Mouse (Mus musculus): ENCODE measurements at regions not wholly inside any gene's neighbourhood (a gene's known extent, or its start where the extent isn't known, plus 50 kb on each side); places are given as distances from the start of the nearest gene placed in this dataset.

- ATAC-seq: peak; percentile 74
Measured at GRCm38 (mm10) chr10:19139234-19139633, 123.8 kb upstream of the Tnfaip3 start.

- ATAC-seq: peak; percentile 65
Measured at GRCm38 (mm10) chr10:19138258-19138657, 122.8 kb upstream of the Tnfaip3 start.

GRCm38 (mm10) chr10:19127581-19128291 lies 112.3 kb upstream of the Tnfaip3 start:
- ATAC-seq: peak; percentile 79

GRCm38 (mm10) chr10:19126922-19127321 lies 111.5 kb upstream of the Tnfaip3 start:
- ATAC-seq: no peak

- ATAC-seq: no peak
Measured at GRCm38 (mm10) chr10:19126438-19126837, 111.0 kb upstream of the Tnfaip3 start.

GRCm38 (mm10) chr10:19123691-19124090 lies 108.2 kb upstream of the Tnfaip3 start:
- no peak for ATAC-seq

GRCm38 (mm10) chr10:19122221-19122620 lies 106.8 kb upstream of the Tnfaip3 start:
- peak; percentile 77 for ATAC-seq

GRCm38 (mm10) chr10:19119281-19120049 lies 104.0 kb upstream of the Tnfaip3 start:
- no peak for ATAC-seq

GRCm38 (mm10) chr10:19118569-19119280 lies 103.3 kb upstream of the Tnfaip3 start:
- no peak for ATAC-seq

- peak; percentile 93 for ATAC-seq
Measured at GRCm38 (mm10) chr10:19117071-19117605, 101.7 kb upstream of the Tnfaip3 start.

GRCm38 (mm10) chr10:19112459-19112858 lies 97.0 kb upstream of the Tnfaip3 start:
- no peak for ATAC-seq

- no peak for ATAC-seq
Measured at GRCm38 (mm10) chr10:19105231-19105681, 89.8 kb upstream of the Tnfaip3 start.

GRCm38 (mm10) chr10:19104671-19105203 lies 89.3 kb upstream of the Tnfaip3 start:
- ATAC-seq: peak; percentile 87

GRCm38 (mm10) chr10:19099369-19100285 lies 84.2 kb upstream of the Tnfaip3 start:
- ATAC-seq: no peak

GRCm38 (mm10) chr10:19094297-19094696 lies 78.8 kb upstream of the Tnfaip3 start:
- ATAC-seq: peak; percentile 95

GRCm38 (mm10) chr10:19093689-19094088 lies 78.2 kb upstream of the Tnfaip3 start:
- ATAC-seq: no peak

GRCm38 (mm10) chr10:19091949-19092348 lies 76.5 kb upstream of the Tnfaip3 start:
- ATAC-seq: no peak

GRCm38 (mm10) chr10:19091110-19091509 lies 75.7 kb upstream of the Tnfaip3 start:
- no peak for ATAC-seq

GRCm38 (mm10) chr10:19086995-19087394 lies 71.5 kb upstream of the Tnfaip3 start:
- ATAC-seq: peak; percentile 67

GRCm38 (mm10) chr10:19082136-19082535 lies 66.7 kb upstream of the Tnfaip3 start:
- no peak for ATAC-seq

GRCm38 (mm10) chr10:19078047-19078446 lies 62.6 kb upstream of the Tnfaip3 start:
- peak; percentile 94 for ATAC-seq

- peak; percentile 86 for ATAC-seq
Measured at GRCm38 (mm10) chr10:19068377-19068776, 52.9 kb upstream of the Tnfaip3 start.

Data from CD4-positive, CD25-positive, alpha-beta regulatory T cell, adult 4 months (primary cell).